Mouse (Mus musculus) myocyte (in vitro differentiated cells): Measurements from ENCODE around the gene Lipo3. TPM values are rescaled to one million over a fixed set of nuclear protein-coding genes. Genes with fewer than 3 reads are reported as not detected.
"Not testable (repeated sequence)": the region's sequence is repeated elsewhere in the genome, so short reads cannot be mapped to it uniquely, and the experiment has no call there.

Experiments
- H3K27me3 ChIP-seq: one replicate; pipeline ENCODE4 v1.6.1; 2011; ENCODE audit not compliant: control insufficient read depth, insufficient read depth, insufficient read length
- H3K36me3 ChIP-seq: one replicate; pipeline ENCODE4 v1.6.1; 2011; ENCODE audit not compliant: control insufficient read depth, insufficient read depth
- H3K4me2 ChIP-seq: one replicate; pipeline ENCODE4 v1.6.1; 2011; ENCODE audit warnings: low read depth, control low read depth
- H3K4me3 ChIP-seq: one replicate; pipeline ENCODE4 v1.5.1; 2011; ENCODE audit warnings: mild to moderate bottlenecking, control low read depth, moderate library complexity
- H3K79me2 ChIP-seq: one replicate; pipeline ENCODE4 v1.6.1; 2011; ENCODE audit not compliant: control insufficient read depth, insufficient read depth
- H3ac ChIP-seq: one replicate; pipeline ENCODE4 v1.6.1; 2011; ENCODE audit not compliant: control insufficient read depth, insufficient read length
- CEBPB ChIP-seq: IDR thresholded peaks from 2 replicates; pipeline ENCODE4 v1.6.1; 2011; ENCODE audit warnings: mild to moderate bottlenecking, moderate library complexity; ENCODE audit not compliant: poor library complexity, insufficient read depth, severe bottlenecking
- E2F4 ChIP-seq: IDR thresholded peaks from one replicate; pipeline ENCODE4 v1.6.1; 2011; ENCODE audit warnings: mild to moderate bottlenecking, control low read depth, moderate library complexity; ENCODE audit not compliant: insufficient read depth
- MAX ChIP-seq: IDR thresholded peaks from one replicate; pipeline ENCODE4 v1.6.1; 2011; ENCODE audit warnings: low read depth, mild to moderate bottlenecking, control low read depth
- MYOD1 ChIP-seq, 3 experiments: IDR thresholded peaks; one replicate each; pipeline ENCODE4 v1.6.1; 2011; ENCODE audit warnings: control low read depth in 2 of 3, low read depth in 2 of 3, mild to moderate bottlenecking in 2 of 3, moderate library complexity in 1 of 3; ENCODE audit not compliant: insufficient read length in 2 of 3, control insufficient read depth in 1 of 3
- MYOG ChIP-seq, 3 experiments: IDR thresholded peaks; one replicate each; pipeline ENCODE4 v1.6.1; 2011; ENCODE audit warnings: control low read depth in 2 of 3, low read depth in 2 of 3, mild to moderate bottlenecking in 2 of 3; ENCODE audit not compliant: insufficient read length in 2 of 3, control insufficient read depth in 1 of 3, insufficient read depth in 1 of 3
- POLR2A ChIP-seq: IDR thresholded peaks from one replicate; pipeline ENCODE4 v1.6.1; 2011; ENCODE audit warnings: low read depth, mild to moderate bottlenecking, control low read depth, moderate library complexity; ENCODE audit not compliant: insufficient read length
- POLR2AphosphoS2 ChIP-seq: IDR thresholded peaks from one replicate; pipeline ENCODE4 v1.6.1; 2011; ENCODE audit warnings: low read depth, control low read depth; ENCODE audit not compliant: insufficient read length
- REST ChIP-seq: IDR thresholded peaks from one replicate; pipeline ENCODE4 v1.6.1; 2011; ENCODE audit warnings: mild to moderate bottlenecking, control low read depth, moderate library complexity; ENCODE audit not compliant: insufficient read depth, insufficient read length
- SRF ChIP-seq: IDR thresholded peaks from one replicate; pipeline ENCODE4 v1.6.1; 2011; ENCODE audit warnings: low read depth; ENCODE audit not compliant: control insufficient read depth, insufficient read length
- TCF12 ChIP-seq: IDR thresholded peaks from one replicate; pipeline ENCODE4 v1.6.1; 2011; ENCODE audit warnings: mild to moderate bottlenecking, control low read depth; ENCODE audit not compliant: poor library complexity, insufficient read depth, severe bottlenecking
- TCF3 ChIP-seq: IDR thresholded peaks from one replicate; pipeline ENCODE4 v1.6.1; 2011; ENCODE audit warnings: low read depth, control low read depth; ENCODE audit not compliant: insufficient read length
- USF1 ChIP-seq: IDR thresholded peaks from one replicate; pipeline ENCODE4 v1.6.1; 2011; ENCODE audit warnings: low read depth, mild to moderate bottlenecking, control low read depth, moderate library complexity
- polyA plus RNA-seq: library from polyadenylated mRNA; unstranded; fragments of >200 nt; fragmentation: generic; extraction: Trizol; gene quantifications from one replicate; pipeline ENCODE4 v1.2.1, GENCODE M21; 2012; ENCODE audit warnings: missing spikeins

Gene Lipo3
- polyA plus RNA-seq: not detected

- not testable (repeated sequence) for H3K4me2 ChIP-seq, H3ac ChIP-seq, H3K27me3 ChIP-seq, H3K36me3 ChIP-seq, H3K79me2 ChIP-seq, H3K4me3 ChIP-seq
Measured at GRCm38 (mm10) chr19:33761287-33762086, at the start of gene Lipo3. Gene Lipo3 (minus strand): TSS chr19:33761951.

- H3K27me3 ChIP-seq, H3K79me2 ChIP-seq, H3K36me3 ChIP-seq, H3ac ChIP-seq, H3K4me2 ChIP-seq, H3K4me3 ChIP-seq: not testable (repeated sequence)
Measured at GRCm38 (mm10) chr19:33787359-33787758, 25.6 kb upstream of the Lipo3 start, which contains the start of gene Lipo1. Gene Lipo1 (minus strand): TSS chr19:33787459.

GRCm38 (mm10) chr19:33786576-33787277 lies 25.0 kb upstream of the Lipo3 start:
- Histone ChIP-seq H3K36me3 (no peaks in the 10 kb centered on the region), H3K27me3 (no peaks in the 10 kb centered on the region), H3ac (no peak overlapping the region), H3K79me2 (no peaks in the 10 kb centered on the region), H3K4me3 (no peak overlapping the region), H3K4me2 (no peak overlapping the region)
- TF ChIP-seq MYOD1 (IDR thresholded peaks at IDR 0.05; ENCODE audit: control insufficient read depth in 1 of 3, insufficient read length in 2 of 3, low read depth in 2 of 3) (no peak), MYOG (IDR thresholded peaks at IDR 0.05; ENCODE audit: control insufficient read depth in 1 of 3, insufficient read depth in 1 of 3, insufficient read length in 2 of 3, low read depth in 2 of 3) (no peak), CEBPB (no peak), REST (no peak), USF1 (no peak), POLR2A (no peak), POLR2AphosphoS2 (no peak), SRF (no peak), E2F4 (no peak), TCF3 (no peak), TCF12 (no peak), MAX (no peak)

- H3K4me3 ChIP-seq, H3K4me2 ChIP-seq, H3K79me2 ChIP-seq, H3K27me3 ChIP-seq, H3ac ChIP-seq, H3K36me3 ChIP-seq: not testable (repeated sequence)
Measured at GRCm38 (mm10) chr19:33751259-33751658, 10.5 kb downstream of the Lipo3 start, which contains the start of gene Lipo2. Gene Lipo2 (minus strand): TSS chr19:33751359.

GRCm38 (mm10) chr19:33625152-33625551 lies 136.6 kb downstream of the Lipo3 start, which contains the start of gene Gm8978:
Gene Gm8978 (minus strand): TSS chr19:33625252.
- H3K79me2 ChIP-seq, H3K27me3 ChIP-seq, H3K4me3 ChIP-seq, H3K4me2 ChIP-seq, H3ac ChIP-seq, H3K36me3 ChIP-seq: not testable (repeated sequence)

GRCm38 (mm10) chr19:33589626-33590302 lies 172.0 kb downstream of the Lipo3 start:
- H3K4me2 ChIP-seq, H3ac ChIP-seq, H3K36me3 ChIP-seq, H3K27me3 ChIP-seq, H3K79me2 ChIP-seq, H3K4me3 ChIP-seq: not testable (repeated sequence)

- H3K4me2 ChIP-seq, H3K36me3 ChIP-seq, H3K27me3 ChIP-seq, H3K79me2 ChIP-seq, H3ac ChIP-seq, H3K4me3 ChIP-seq: not testable (repeated sequence)
Measured at GRCm38 (mm10) chr19:33568551-33568950, 193.2 kb downstream of the Lipo3 start.
